Mouse (Mus musculus) E14TG2a.4 (cell line): ENCODE results near the gene Arid3b.

Source experiments
- CTCF ChIP-seq: conservative IDR thresholded peaks from 2 replicates; pipeline ENCODE4 v1.5.1; 2014; ENCODE audit warnings: low read length
- NANOG ChIP-seq: IDR thresholded peaks from 2 replicates; pipeline ENCODE4 v1.6.1; 2014; ENCODE audit warnings: borderline replicate concordance, low read length, mixed read lengths
- POU5F1 ChIP-seq: IDR thresholded peaks from 2 replicates; pipeline ENCODE4 v1.6.1; 2014; ENCODE audit warnings: low read length, borderline replicate concordance

- TF ChIP-seq CTCF, result no peak
- TF ChIP-seq POU5F1, result no peak
- TF ChIP-seq NANOG, result no peak
Measured at GRCm38 (mm10) chr9:57864336-57864735, 27.7 kb upstream of the Arid3b start.
